Mouse (Mus musculus): ENCODE data around the gene Col18a1.

Gene Col18a1

DNA sequence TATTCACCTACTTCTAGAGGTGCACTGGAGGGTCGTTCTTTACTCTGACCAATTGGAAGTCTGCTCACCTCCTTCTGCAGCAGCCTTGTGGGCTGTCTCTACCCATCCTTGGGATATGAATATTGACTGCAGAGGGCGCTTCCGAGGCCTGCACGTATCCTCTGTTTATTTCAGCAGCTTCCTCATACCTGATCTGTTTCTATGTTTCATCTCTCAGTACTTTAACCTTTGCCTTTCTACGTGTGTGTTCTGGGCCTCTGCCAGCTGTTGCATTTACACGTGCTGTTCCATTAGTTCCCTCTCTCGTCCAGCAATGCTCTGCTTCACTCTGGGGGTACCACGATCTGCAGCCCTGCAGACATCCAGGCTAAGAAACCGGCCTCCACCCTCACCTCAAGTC, 148.7 kb downstream of the Col18a1 start:
- DNase-seq (ENCODE audit: low read depth, low spot score) = no peak

DNA sequence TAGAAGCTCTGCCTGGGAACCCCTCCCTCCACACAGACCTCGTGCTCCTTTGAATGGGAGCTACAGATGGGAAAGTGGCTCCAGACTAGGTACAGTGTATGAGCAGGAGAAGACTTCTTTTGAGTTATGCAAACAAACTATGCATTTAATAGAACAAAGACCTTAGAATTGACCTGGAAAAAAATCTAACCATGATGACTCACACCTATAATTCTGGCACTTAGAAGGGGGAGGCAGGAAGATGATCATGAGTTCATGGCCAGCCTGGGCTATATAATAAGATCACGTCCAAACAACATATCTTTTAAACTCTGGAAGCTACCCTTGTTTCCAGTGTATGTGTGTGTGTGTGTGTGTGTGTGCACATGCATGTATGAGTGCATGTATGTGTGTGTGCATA, 149.3 kb downstream of the Col18a1 start:
- peak; percentile 56 for DNase-seq (ENCODE audit: low read depth, low spot score)

DNA sequence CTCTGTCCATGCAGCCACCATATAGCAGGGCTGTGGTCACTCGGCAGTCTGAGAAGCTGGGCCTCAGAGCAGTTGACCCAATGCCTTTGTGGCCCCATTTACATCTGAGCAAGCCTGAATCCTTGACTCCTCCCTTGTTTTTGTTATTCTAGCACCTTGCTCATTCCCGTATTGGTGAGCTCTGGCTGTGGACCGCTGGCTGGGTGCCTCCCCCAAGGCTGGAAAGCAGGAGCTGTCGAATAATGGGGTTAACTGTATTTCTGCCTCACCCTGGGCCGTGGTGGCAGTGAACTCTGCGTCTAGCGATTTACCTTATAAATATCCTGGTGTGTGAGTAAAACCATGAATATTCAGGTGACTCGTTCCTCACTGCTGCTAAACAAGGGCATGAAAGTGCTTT, 149.8 kb downstream of the Col18a1 start:
- DNase-seq (ENCODE audit: low read depth, low spot score) = peak; percentile 27

DNA sequence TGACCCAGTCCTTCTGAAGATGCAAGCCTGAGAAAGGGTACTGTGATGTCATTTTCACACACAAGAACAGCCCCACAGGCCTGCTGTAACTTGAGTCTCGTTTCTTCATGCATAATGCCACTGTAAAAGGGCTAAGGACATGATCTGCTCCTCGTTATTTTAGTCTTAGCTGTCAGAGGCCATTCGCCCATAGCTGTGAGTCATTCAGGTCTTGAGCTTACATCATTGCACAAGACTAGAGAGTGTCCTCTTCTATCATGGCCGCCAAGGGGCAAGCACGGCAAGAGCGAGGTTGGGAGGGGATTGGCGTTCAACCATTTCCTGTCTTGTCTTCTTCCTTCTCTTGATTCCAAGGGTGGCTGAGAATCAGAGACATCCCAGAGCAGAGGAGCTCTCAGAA, 150.3 kb downstream of the Col18a1 start:
- DNase-seq (ENCODE audit: low read depth, low spot score) = peak; percentile 52

DNA sequence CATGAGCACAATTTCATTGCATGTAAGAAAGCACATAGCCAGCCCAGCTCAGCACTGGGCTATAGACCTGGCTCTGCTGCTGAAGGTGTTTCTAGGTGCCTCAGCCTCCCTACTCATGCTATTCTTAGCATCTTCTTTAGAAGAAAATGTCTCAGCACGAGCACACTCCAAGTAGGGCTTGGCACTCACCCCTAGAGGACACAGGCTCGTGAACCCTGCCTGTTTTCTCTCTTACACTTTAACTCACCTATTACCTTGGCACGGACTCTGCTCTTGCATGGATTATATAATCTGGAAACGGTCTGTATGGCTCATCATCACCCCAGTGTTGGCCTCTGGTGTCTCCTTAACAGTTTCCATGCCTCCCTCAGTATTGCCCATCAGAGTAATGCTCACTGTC, 154.7 kb downstream of the Col18a1 start:
- no peak for DNase-seq (ENCODE audit: low read depth, low spot score)

DNA sequence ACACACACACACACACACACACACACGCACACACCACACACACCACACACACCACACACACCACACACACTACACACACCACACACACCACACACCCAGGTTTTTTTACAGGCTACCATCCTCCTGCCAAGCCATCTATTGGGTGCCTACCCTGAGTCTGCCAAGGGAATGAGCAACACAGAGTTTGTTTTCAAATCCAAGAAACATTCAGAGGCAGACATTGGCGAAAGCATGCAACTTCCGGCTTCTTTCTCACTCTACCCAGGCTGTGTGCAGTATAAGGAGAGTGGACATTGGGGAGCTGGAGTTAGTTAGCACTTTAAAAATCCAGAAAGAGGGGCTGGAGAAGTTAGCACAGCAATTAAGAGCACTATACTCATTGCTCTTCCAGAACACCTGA, 157.7 kb downstream of the Col18a1 start:
- DNase-seq (ENCODE audit: low read depth, low spot score) = no peak

DNA sequence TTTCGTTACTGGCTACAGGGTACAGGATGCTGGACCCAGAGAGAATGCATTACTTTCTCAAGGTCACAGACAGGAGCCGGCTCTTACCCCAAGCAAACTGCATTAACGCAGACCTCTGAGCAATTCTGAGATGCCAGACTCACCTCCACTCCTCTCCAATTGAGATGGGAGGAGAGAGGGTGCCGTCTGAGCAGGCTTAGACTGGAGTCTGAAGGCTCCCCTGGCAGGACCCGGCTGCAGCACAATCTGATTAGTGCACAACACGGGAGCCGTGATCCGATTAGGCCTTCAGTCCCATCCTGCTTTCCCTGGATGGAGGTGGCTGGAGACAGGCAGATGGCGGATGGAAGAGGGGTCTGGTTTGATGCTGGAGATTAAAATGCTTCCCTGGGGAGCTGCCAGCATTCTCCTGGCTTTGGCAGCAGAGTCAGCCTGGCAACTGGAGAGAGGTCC, 158.2 kb downstream of the Col18a1 start:
- peak; percentile 39 for DNase-seq (ENCODE audit: low read depth, low spot score)

DNA sequence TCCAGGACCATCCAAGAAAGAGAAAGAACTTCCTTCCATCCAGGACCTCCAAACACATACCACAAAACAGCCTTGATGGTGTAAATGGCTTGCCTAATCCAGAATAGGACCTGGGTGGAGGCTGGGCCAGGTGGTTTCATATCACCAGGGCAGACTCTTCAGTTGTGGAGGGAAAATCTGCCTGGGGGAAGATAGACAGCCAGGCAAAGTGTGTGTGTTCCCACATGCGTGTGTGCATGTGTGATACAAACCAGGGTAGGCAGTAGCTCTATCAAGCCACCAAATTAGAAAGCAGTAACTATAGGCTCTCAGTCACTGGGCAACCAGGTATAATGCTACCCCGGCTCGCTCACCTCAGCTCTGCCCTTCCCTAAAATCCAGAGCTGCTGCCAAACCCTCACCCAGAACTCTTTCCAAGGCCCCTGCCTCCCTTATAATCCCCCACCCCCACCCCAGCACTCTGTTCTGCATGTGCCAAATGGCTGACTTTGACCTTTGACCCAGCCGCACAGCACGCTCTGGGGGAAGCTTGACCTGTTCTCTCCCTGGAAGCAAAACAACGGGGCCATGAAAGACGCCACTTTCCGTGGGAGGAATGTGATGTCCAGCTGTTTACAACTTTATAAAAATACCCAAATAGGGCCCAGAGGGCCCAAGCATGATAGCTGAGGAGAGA, 158.8 kb downstream of the Col18a1 start:
- DNase-seq (ENCODE audit: low read depth, low spot score) = no peak

DNA sequence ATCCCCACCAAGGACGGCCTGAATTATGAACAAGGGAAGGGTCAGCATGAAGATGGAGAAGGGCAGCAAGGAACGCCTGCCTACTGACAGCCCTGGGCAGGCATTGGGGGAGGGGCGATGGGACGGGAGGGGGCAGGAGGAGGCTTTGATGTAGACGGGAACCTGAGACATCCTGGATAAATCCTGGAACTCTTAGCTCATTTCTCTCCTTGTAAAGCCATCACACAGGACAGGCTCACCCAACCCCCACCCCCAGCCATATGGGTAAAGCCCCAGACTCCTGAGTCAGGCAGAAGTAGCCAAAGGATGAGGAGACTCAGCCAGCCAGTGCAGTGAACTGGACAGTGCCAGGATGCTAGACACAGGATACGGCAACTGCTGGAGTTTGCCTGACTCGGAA, 161.4 kb downstream of the Col18a1 start:
- DNase-seq (ENCODE audit: low read depth, low spot score) = peak; percentile 36

Measured in 3T3-L1 (cell line).